Comparison of ENCODE assay signal across 8 mouse cellular contexts in genomic region chr9:78108796-78109239, GRCm38 (mm10). TPM values are rescaled to one million over a fixed set of nuclear protein-coding genes. Genes with fewer than 3 reads are reported as not detected.
DNase-seq lines count a peak whose midpoint lies in the region; ATAC-seq and TF ChIP-seq lines count a peak whose summit lies in the region.

TSS of gene Fbxo9 (minus strand) at chr9:78109065.
TSS of gene Ick (plus strand) at chr9:78109192.

- H3K36me3 ChIP-seq in C2C12 (ENCODE audit: control insufficient read depth, insufficient read depth) (peaks cover 5% of the 10 kb centered on the region), myocyte (ENCODE audit: control insufficient read depth, insufficient read depth) (no peaks in the 10 kb centered on the region)
- peaks cover 30% of the 10 kb centered on the region for H3K36me3 ChIP-seq in erythroblast, embryonic 14.5 days (ENCODE audit: control insufficient read depth)
- H3K36me3 ChIP-seq in heart, embryonic 11.5 days (ENCODE audit: control insufficient read depth, insufficient read depth, low read length) = no peaks in the 10 kb centered on the region
- peaks cover 6% of the 10 kb centered on the region; the same call in 1 of the 2 replicates for H3K36me3 ChIP-seq in kidney, embryonic 16.5 days (ENCODE audit: insufficient read depth, low read length)
- H3K36me3 ChIP-seq in liver, adult 2 months (ENCODE audit: control insufficient read depth, insufficient read depth, low read length) = peaks cover 7% of the 10 kb centered on the region; the same call in 1 of the 2 replicates
- H3K36me3 ChIP-seq in stomach, embryonic 14.5 days (ENCODE audit: control insufficient read depth, insufficient read depth, low read length) = 0 out of 2 replicates have a peak, but pooled peaks cover 3% of the 10 kb centered on the region

- H3K4me1 ChIP-seq in erythroblast, embryonic 14.5 days (ENCODE audit: control insufficient read depth) = peaks cover 61% of the 10 kb centered on the region
- H3K4me1 ChIP-seq in heart, embryonic 11.5 days (ENCODE audit: control insufficient read depth, insufficient read depth, low read length) = peaks cover 6% of the 10 kb centered on the region
- H3K4me1 ChIP-seq in kidney, embryonic 16.5 days (ENCODE audit: insufficient read depth, low read length) = peaks cover 26% of the 10 kb centered on the region
- peaks cover 27% of the 10 kb centered on the region for H3K4me1 ChIP-seq in liver, adult 2 months (ENCODE audit: control insufficient read depth, insufficient read depth, low read length)
- H3K4me1 ChIP-seq in stomach, embryonic 14.5 days (ENCODE audit: control insufficient read depth, insufficient read depth, low read length) = peaks cover 8% of the 10 kb centered on the region; the same call in 1 of the 2 replicates

- H3K79me3 ChIP-seq in C2C12 (ENCODE audit: low read depth) = peaks cover 4% of the 10 kb centered on the region

- H3K4me2 ChIP-seq in heart, embryonic 11.5 days = peak within 1 kb of the TSS; percentile 67
- H3K4me2 ChIP-seq in kidney, embryonic 16.5 days (replicated peaks; ENCODE audit: low read depth, low read length) = peak within 1 kb of the TSS; percentile 85
- H3K4me2 ChIP-seq in myocyte (ENCODE audit: low read depth) = peak within 1 kb of the TSS; percentile 95
- H3K4me2 ChIP-seq in stomach, embryonic 14.5 days (replicated peaks; ENCODE audit: low read depth, low read length) = peak within 1 kb of the TSS; percentile 89

- H3K27ac ChIP-seq in heart, embryonic 11.5 days (ENCODE audit: low read depth, low read length) = peak within 1 kb of the TSS; percentile 94
- H3K27ac ChIP-seq in kidney, embryonic 16.5 days (ENCODE audit: low read length) = peak within 1 kb of the TSS; percentile 95
- H3K27ac ChIP-seq in liver, adult 2 months (replicated peaks; ENCODE audit: insufficient read depth, low read depth, low read length) = peak within 1 kb of the TSS; percentile 89
- peak within 1 kb of the TSS; percentile 95 for H3K27ac ChIP-seq in stomach, embryonic 14.5 days (ENCODE audit: low read length)

- 0% methylated on average over 20 of the region's 20 CpGs for WGBS in heart, embryonic 11.5 days (ENCODE audit: insufficient replicate concordance)
- WGBS in kidney, embryonic 16.5 days = under 1% methylated on average over 20 of the region's 20 CpGs
- under 1% methylated on average over 20 of the region's 20 CpGs for WGBS in liver, adult 2 months
- under 1% methylated on average over 20 of the region's 20 CpGs for WGBS in stomach, embryonic 14.5 days

- H3K4me3 ChIP-seq in C2C12 (ENCODE audit: insufficient read depth, poor library complexity, severe bottlenecking) (peak within 1 kb of the TSS; percentile 57), myocyte (peak within 1 kb of the TSS; percentile 79)
- peak within 1 kb of the TSS; percentile 100 for H3K4me3 ChIP-seq in erythroblast, embryonic 14.5 days (replicated peaks)
- H3K4me3 ChIP-seq in heart, embryonic 11.5 days (ENCODE audit: low read depth, low read length) = peak within 1 kb of the TSS; percentile 93
- H3K4me3 ChIP-seq in kidney, embryonic 16.5 days (ENCODE audit: low read length) = peak within 1 kb of the TSS; percentile 90
- peak within 1 kb of the TSS; percentile 71 for H3K4me3 ChIP-seq in liver, adult 2 months (ENCODE audit: insufficient read depth, low read depth, low read length)
- H3K4me3 ChIP-seq in stomach, embryonic 14.5 days (ENCODE audit: low read depth, low read length) = peak within 1 kb of the TSS; percentile 89

- peak within 1 kb of the TSS; percentile 93 for H3K9ac ChIP-seq in heart, embryonic 11.5 days (ENCODE audit: low read depth, low read length)
- peak within 1 kb of the TSS; percentile 96 for H3K9ac ChIP-seq in kidney, embryonic 16.5 days (replicated peaks; ENCODE audit: low read length)
- H3K9ac ChIP-seq in liver, adult 2 months (ENCODE audit: low read depth, low read length) = peak within 1 kb of the TSS; percentile 95
- peak within 1 kb of the TSS; percentile 76 for H3K9ac ChIP-seq in stomach, embryonic 14.5 days (replicated peaks; ENCODE audit: low read depth, low read length)

- H3K27me3 ChIP-seq in C2C12 (ENCODE audit: control insufficient read depth, insufficient read depth, insufficient read length) = no peaks in the 10 kb centered on the region
- H3K27me3 ChIP-seq in erythroblast, embryonic 14.5 days (ENCODE audit: control insufficient read depth) = no peaks in the 10 kb centered on the region
- no peaks in the 10 kb centered on the region for H3K27me3 ChIP-seq in heart, embryonic 11.5 days (ENCODE audit: control insufficient read depth, insufficient read depth, low read length)
- no peaks in the 10 kb centered on the region for H3K27me3 ChIP-seq in kidney, embryonic 16.5 days (ENCODE audit: insufficient read depth, low read length)
- no peaks in the 10 kb centered on the region for H3K27me3 ChIP-seq in liver, adult 2 months (ENCODE audit: control insufficient read depth, insufficient read depth, low read length)
- H3K27me3 ChIP-seq in myocyte (ENCODE audit: control insufficient read depth, insufficient read depth, insufficient read length) = no peaks in the 10 kb centered on the region
- H3K27me3 ChIP-seq in stomach, embryonic 14.5 days (ENCODE audit: control insufficient read depth, insufficient read depth, low read length) = no peaks in the 10 kb centered on the region

- no peak; the same call in 1 of the 2 replicates for TF ChIP-seq POLR2A in brain, embryonic 14.5 days (IDR thresholded peaks at IDR 0.05; ENCODE audit: borderline replicate concordance, extremely low read depth, insufficient read depth, insufficient read length, poor library complexity, severe bottlenecking)
- TF ChIP-seq POLR2A in liver, adult 2 months (IDR thresholded peaks at IDR 0.05; ENCODE audit: extremely low read depth, insufficient read depth, low read length) = no peak
- TF ChIP-seq POLR2A in myocyte (IDR thresholded peaks at IDR 0.05; ENCODE audit: insufficient read length, low read depth) = no peak

- peak within 1 kb of the TSS; percentile 80 for H3ac ChIP-seq in C2C12 (ENCODE audit: control insufficient read depth, insufficient read length, low read depth)
- peak within 1 kb of the TSS; percentile 95 for H3ac ChIP-seq in myocyte (ENCODE audit: control insufficient read depth, insufficient read length)

- H3K9me3 ChIP-seq in erythroblast, embryonic 14.5 days (ENCODE audit: control insufficient read depth, low read length) = peaks cover 2% of the 10 kb centered on the region
- no peaks in the 10 kb centered on the region for H3K9me3 ChIP-seq in heart, embryonic 11.5 days (replicated peaks; ENCODE audit: control insufficient read depth, low read length)
- no peaks in the 10 kb centered on the region for H3K9me3 ChIP-seq in kidney, embryonic 16.5 days (ENCODE audit: low read length)
- H3K9me3 ChIP-seq in stomach, embryonic 14.5 days (ENCODE audit: control insufficient read depth, low read depth, low read length) = no peaks in the 10 kb centered on the region

- H3K79me2 ChIP-seq in C2C12 (ENCODE audit: control insufficient read depth, insufficient read depth) = peaks cover 31% of the 10 kb centered on the region
- peaks cover 19% of the 10 kb centered on the region for H3K79me2 ChIP-seq in liver, adult 2 months (ENCODE audit: control insufficient read depth, insufficient read depth, low read length)
- H3K79me2 ChIP-seq in myocyte (ENCODE audit: control insufficient read depth, insufficient read depth) = peaks cover 28% of the 10 kb centered on the region

- peak; percentile 99 for DNase-seq in brain, embryonic 14.5 days (ENCODE audit: low read depth)
- DNase-seq in liver, adult 2 months (ENCODE audit: extremely low read depth, low read depth, low spot score) = peak; percentile 98

- peak; percentile 86 for ATAC-seq in heart, embryonic 11.5 days (replicated peaks; ENCODE audit: insufficient number of reproducible peaks, low FRiP score, low TSS enrichment)
- peak; percentile 94 for ATAC-seq in kidney, embryonic 16.5 days (ENCODE audit: low FRiP score, low TSS enrichment)
- ATAC-seq in stomach, embryonic 14.5 days (ENCODE audit: insufficient number of reproducible peaks, insufficient read depth, low FRiP score, low read depth) = peak; percentile 94

- no peak for TF ChIP-seq CTCF in C2C12 (IDR thresholded peaks at IDR 0.05; ENCODE audit: control insufficient read depth, insufficient read depth, insufficient read length)
- no peak for TF ChIP-seq CTCF in brain, embryonic 14.5 days (IDR thresholded peaks at IDR 0.05; ENCODE audit: borderline replicate concordance, extremely low read depth, insufficient read depth, insufficient read length)
- TF ChIP-seq CTCF in liver, adult 2 months (IDR thresholded peaks at IDR 0.05; ENCODE audit: low read depth, low read length) = no peak

TF ChIP-seq in C2C12, 6 proteins besides CTCF, POLR2A, EP300 and RAD21:
- no peak for TF ChIP-seq MYOG (IDR thresholded peaks at IDR 0.05; ENCODE audit: control insufficient read depth, extremely low read depth, insufficient read length)
- TF ChIP-seq CEBPB (IDR thresholded peaks at IDR 0.05; ENCODE audit: low read depth) = no peak

TF ChIP-seq in myocyte, 11 proteins besides CTCF, POLR2A, EP300 and RAD21 (continues in another document):
- TF ChIP-seq REST (IDR thresholded peaks at IDR 0.05; ENCODE audit: insufficient read depth, insufficient read length) (no peak), TCF12 (IDR thresholded peaks at IDR 0.05; ENCODE audit: insufficient read depth, poor library complexity, severe bottlenecking) (no peak), MYOG (IDR thresholded peaks at IDR 0.05; ENCODE audit: control insufficient read depth in 1 of 3, insufficient read depth in 1 of 3, insufficient read length in 2 of 3, low read depth in 2 of 3) (no peak)

RNA-seq across cellular contexts. Expression of gene Fbxo9, which starts in this region (rescaled TPM):
- polyA plus RNA-seq in C2C12 (2012; fragmentation: generic; extraction: Trizol) (17.2 TPM), myocyte (2012; fragmentation: generic; extraction: Trizol) (15.7 TPM)
- polyA plus RNA-seq in brain, embryonic 14.5 days (2012; rRNA removed) = 61.9 and 77.0 TPM in 2 replicates
- polyA plus RNA-seq in erythroblast, embryonic 14.5 days (2012) = 20.3 and 21.9 TPM in 2 replicates
- 37.0 and 38.0 TPM in 2 replicates for polyA plus RNA-seq in heart, embryonic 11.5 days (2014; fragmentation: Nextera tagmentation; extraction: Ambion mirVana)
- 44.3 and 45.2 TPM in 2 replicates for polyA plus RNA-seq in kidney, embryonic 16.5 days (2015; fragmentation: Nextera tagmentation; extraction: Ambion mirVana)
- total RNA-seq in liver, adult 2 months (2014; rRNA removed) = 80.5 and 99.3 TPM in 2 replicates
- polyA plus RNA-seq in liver, adult 2 months (2012; rRNA removed) = 83.4 and 107 TPM in 2 replicates
- 37.8 and 39.9 TPM in 2 replicates for polyA plus RNA-seq in stomach, embryonic 14.5 days (2014; fragmentation: Nextera tagmentation; extraction: Ambion mirVana)

RNA-seq across cellular contexts. Expression of gene Ick, which starts in this region (rescaled TPM):
- polyA plus RNA-seq in C2C12 (2012; fragmentation: generic; extraction: Trizol) (6.5 TPM), myocyte (2012; fragmentation: generic; extraction: Trizol) (8.6 TPM)
- polyA plus RNA-seq in brain, embryonic 14.5 days (2012; rRNA removed) = 45.0 and 55.6 TPM in 2 replicates
- polyA plus RNA-seq in erythroblast, embryonic 14.5 days (2012) = 0.35 and 0.62 TPM in 2 replicates
- polyA plus RNA-seq in heart, embryonic 11.5 days (2014; fragmentation: Nextera tagmentation; extraction: Ambion mirVana) = 16.1 and 16.8 TPM in 2 replicates
- 21.7 and 24.5 TPM in 2 replicates for polyA plus RNA-seq in kidney, embryonic 16.5 days (2015; fragmentation: Nextera tagmentation; extraction: Ambion mirVana)
- 10.2 and 10.9 TPM in 2 replicates for total RNA-seq in liver, adult 2 months (2014; rRNA removed)
- 7.3 and 7.5 TPM in 2 replicates for polyA plus RNA-seq in liver, adult 2 months (2012; rRNA removed)
- polyA plus RNA-seq in stomach, embryonic 14.5 days (2014; fragmentation: Nextera tagmentation; extraction: Ambion mirVana) = 28.4 and 29.9 TPM in 2 replicates

Comparison
In these comparisons a context has a peak if more than half of its experiments do, and no peak if none do; other contexts are left out.
1. Peak in every context shown above with its lines: DNase-seq, ATAC-seq, H3K4me3 ChIP-seq and H3K27ac ChIP-seq.